Mouse (Mus musculus) spleen, adult 2 months (tissue): Measurements from ENCODE around the gene Arhgap21. TPM values are rescaled to one million over a fixed set of nuclear protein-coding genes. Genes with fewer than 3 reads are reported as not detected.

Experiments used
- DNase-seq, 2 experiments: peaks; one replicate each; pipeline versions ENCODE4 v3.0.0 to v3.0.0-alpha.2; 2012 to 2021; ENCODE audit warnings: low spot score in 2 of 2, low read depth in 1 of 2
- H3K27ac ChIP-seq: fragments of 200-500 bp; 2 replicates; pipeline ENCODE4 v1.5.1; 2012; ENCODE audit warnings: low read length, inconsistent platforms; ENCODE audit not compliant: insufficient read depth
- H3K27me3 ChIP-seq: fragments of 200-500 bp; 2 replicates; pipeline ENCODE4 v1.6.1; 2012; ENCODE audit warnings: mild to moderate bottlenecking, moderate library complexity, low read length, inconsistent platforms; ENCODE audit not compliant: control insufficient read depth, insufficient read depth
- H3K36me3 ChIP-seq: fragments of 200-500 bp; 2 replicates; pipeline ENCODE4 v1.6.1; 2012; ENCODE audit warnings: mild to moderate bottlenecking, low read length, inconsistent platforms; ENCODE audit not compliant: control insufficient read depth, insufficient read depth
- H3K4me1 ChIP-seq: fragments of 200-500 bp; 2 replicates; pipeline ENCODE4 v1.6.1; 2011; ENCODE audit warnings: inconsistent platforms; ENCODE audit not compliant: control insufficient read depth, insufficient read depth, insufficient read length
- H3K4me3 ChIP-seq: fragments of 200-500 bp; 2 replicates; pipeline ENCODE4 v1.5.1; 2011; ENCODE audit warnings: mild to moderate bottlenecking, inconsistent platforms; ENCODE audit not compliant: insufficient read depth, insufficient read length; ENCODE audit errors: extremely low read depth
- CTCF ChIP-seq: fragments of 200-500 bp; IDR thresholded peaks from 2 replicates; pipeline ENCODE4 v1.5.1; 2011; ENCODE audit warnings: mild to moderate bottlenecking, inconsistent platforms; ENCODE audit not compliant: insufficient read depth, insufficient read length, insufficient replicate concordance; ENCODE audit errors: extremely low read depth
- POLR2A ChIP-seq: fragments of 200-500 bp; IDR thresholded peaks from 2 replicates; pipeline ENCODE4 v1.6.1; 2011; ENCODE audit warnings: low read depth, low read length, inconsistent platforms
- WGBS: fragments of 180-500 bp; shearing (Covaris S2); methylation state at CpG from one replicate; pipeline ENCODE4 v1.1.7; 2018; 5-methylcytosine and 5-hydroxymethylcytosine counted together
- polyA plus RNA-seq: library from polyadenylated mRNA; depleted of rRNA; stranded (reverse); fragments of >200 nt; gene quantifications from 2 replicates; pipeline ENCODE4 v1.2.3, GENCODE M21; 2012

Gene Arhgap21
- polyA plus RNA-seq, 1 experiment, result 3.4 TPM

DNA sequence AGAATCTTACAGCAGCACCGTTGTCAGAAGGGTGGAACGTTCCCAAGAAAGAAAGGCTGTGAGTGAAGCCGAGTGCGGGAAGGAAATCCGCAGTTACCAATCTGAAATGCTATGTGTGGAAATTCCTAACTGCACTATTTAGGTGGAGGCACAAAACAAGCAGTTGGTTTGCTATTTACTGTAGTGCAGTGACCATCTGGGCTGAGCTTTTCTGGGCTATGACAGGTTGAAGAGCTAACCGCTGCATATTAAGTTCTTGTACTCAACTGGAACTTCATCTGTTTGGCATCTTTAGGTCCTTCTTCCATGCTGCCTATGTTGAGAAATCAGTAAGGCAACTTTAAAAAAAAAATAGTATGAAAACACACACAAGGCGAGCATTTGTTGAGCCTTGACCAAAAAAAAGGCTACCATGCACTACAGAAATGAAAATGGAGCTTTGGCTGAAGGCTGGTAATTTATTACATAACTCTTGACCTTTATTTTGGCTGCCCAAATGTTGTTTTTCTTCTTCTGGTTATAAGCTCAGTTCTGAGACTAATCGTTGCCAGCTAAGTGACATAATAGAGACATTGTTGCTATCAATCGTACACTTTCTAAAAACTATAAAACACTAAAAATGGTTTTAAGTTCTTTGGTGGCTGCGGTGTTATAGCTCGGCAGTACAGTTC lies 56.2 kb downstream of the Arhgap21 start:
- TF ChIP-seq CTCF (no peak), POLR2A (no peak)
- Histone ChIP-seq H3K4me3 (no peak overlapping the region), H3K27ac (no peak overlapping the region), H3K4me1 (no peaks in the 10 kb centered on the region), H3K36me3 (no peaks in the 10 kb centered on the region; the same call in 1 of the 2 replicates), H3K27me3 (no peaks in the 10 kb centered on the region)
- no peak for DNase-seq
- WGBS, result 93% methylated on average over 11 of the region's 11 CpGs

DNA sequence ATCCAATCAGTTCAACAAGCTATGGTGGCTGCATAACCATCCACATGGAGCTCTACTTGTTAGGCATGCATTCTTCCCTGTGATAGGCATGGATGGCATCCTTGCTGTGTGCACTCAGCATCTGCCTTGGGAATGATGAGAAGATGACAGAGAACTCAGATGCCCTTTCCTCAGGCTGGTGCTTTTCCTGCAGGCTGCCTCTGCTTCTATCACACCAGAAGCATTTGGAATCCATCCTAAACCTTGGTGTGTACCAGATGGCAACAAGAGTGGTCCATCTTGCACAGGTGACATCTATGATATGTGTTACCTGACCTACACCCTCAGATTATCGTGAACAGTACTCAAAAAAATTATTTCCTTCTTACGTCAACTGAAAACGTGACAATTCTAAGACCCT lies 58.2 kb downstream of the Arhgap21 start:
- no peak for TF ChIP-seq CTCF
- TF ChIP-seq POLR2A, result no peak
- WGBS, result 92% methylated on average over 3 of the region's 3 CpGs
- Histone ChIP-seq H3K4me3 (no peak overlapping the region), H3K27me3 (no peaks in the 10 kb centered on the region), H3K27ac (no peak overlapping the region), H3K36me3 (no peaks in the 10 kb centered on the region; the same call in 1 of the 2 replicates), H3K4me1 (no peaks in the 10 kb centered on the region; the same call in 1 of the 2 replicates)
- no peak for DNase-seq

DNA sequence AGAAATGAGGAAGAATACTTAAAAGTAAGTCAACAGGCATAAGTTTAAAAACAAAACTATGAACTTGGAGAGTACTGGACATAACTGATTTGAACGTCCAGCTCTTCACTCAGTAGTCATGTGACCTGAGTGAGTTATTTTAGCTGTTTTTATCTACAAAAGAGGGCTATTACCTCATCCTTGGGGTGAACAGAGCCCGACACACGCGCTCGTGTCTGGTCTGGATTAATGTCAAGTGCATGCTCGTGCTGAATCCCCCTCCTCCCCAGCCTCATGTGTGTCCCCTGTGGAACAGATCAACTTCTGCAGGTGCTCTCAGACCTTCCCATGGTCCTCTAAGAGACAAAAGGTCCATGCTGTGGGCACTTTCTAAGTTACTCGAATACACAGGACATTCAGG lies 59.3 kb downstream of the Arhgap21 start:
- Histone ChIP-seq H3K36me3 (no peaks in the 10 kb centered on the region; the same call in 1 of the 2 replicates), H3K4me3 (no peak overlapping the region), H3K4me1 (no peaks in the 10 kb centered on the region; the same call in 1 of the 2 replicates), H3K27ac (no peak overlapping the region), H3K27me3 (no peaks in the 10 kb centered on the region)
- DNase-seq, result no peak
- no peak for TF ChIP-seq POLR2A
- no peak for TF ChIP-seq CTCF
- WGBS, result 83% methylated on average over 7 of the region's 7 CpGs

DNA sequence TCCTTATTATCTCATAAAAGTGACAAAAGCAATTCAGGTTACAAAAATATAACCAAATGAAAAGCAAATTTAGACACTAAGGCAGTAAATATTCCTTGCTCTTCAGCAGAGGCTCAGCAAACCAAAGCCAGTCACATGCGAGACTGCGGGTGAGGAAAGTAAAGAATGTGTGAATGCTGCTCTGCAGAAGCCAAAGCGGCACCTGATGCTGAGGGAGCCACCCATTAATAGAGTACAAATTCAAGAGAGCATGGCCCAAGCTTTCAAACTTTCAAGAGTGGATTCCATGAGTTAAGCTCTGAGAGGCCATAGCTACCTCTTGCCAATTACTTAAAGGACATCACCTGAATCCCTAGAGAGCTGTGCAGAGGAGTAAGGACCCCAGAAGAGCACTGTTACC lies 61.4 kb downstream of the Arhgap21 start:
- H3K27ac ChIP-seq, result no peak overlapping the region
- no peaks in the 10 kb centered on the region for H3K27me3 ChIP-seq
- DNase-seq, result no peak
- TF ChIP-seq CTCF (no peak), POLR2A (no peak)
- no peaks in the 10 kb centered on the region for H3K36me3 ChIP-seq
- WGBS, result 95% methylated on average over 3 of the region's 3 CpGs
- no peaks in the 10 kb centered on the region; the same call in 1 of the 2 replicates for H3K4me1 ChIP-seq
- no peak overlapping the region for H3K4me3 ChIP-seq

DNA sequence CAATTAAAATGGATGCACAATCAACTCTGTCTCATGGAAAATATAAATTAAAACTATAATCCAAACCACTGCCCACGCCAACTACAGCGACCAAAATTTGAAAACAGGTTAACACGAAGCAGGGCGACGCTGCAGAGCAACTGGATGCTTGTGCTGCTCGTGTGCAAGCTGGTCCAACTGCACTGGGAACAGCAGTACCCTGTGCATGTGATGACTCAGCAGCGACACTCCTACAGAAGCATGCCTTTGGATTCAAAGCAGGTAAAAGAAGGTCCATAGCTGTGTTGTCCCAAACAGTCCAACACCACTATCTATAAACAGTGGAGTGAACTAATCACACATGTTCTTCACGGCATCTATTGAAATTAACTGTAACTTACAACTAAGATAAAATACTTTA lies 63.3 kb downstream of the Arhgap21 start:
- 93% methylated on average over 8 of the region's 8 CpGs for WGBS
- no peak overlapping the region for H3K27ac ChIP-seq
- H3K4me1 ChIP-seq, result no peaks in the 10 kb centered on the region; the same call in 1 of the 2 replicates
- H3K36me3 ChIP-seq, result no peaks in the 10 kb centered on the region
- TF ChIP-seq CTCF (no peak), POLR2A (no peak)
- DNase-seq, result no peak
- no peaks in the 10 kb centered on the region for H3K27me3 ChIP-seq
- no peak overlapping the region for H3K4me3 ChIP-seq

DNA sequence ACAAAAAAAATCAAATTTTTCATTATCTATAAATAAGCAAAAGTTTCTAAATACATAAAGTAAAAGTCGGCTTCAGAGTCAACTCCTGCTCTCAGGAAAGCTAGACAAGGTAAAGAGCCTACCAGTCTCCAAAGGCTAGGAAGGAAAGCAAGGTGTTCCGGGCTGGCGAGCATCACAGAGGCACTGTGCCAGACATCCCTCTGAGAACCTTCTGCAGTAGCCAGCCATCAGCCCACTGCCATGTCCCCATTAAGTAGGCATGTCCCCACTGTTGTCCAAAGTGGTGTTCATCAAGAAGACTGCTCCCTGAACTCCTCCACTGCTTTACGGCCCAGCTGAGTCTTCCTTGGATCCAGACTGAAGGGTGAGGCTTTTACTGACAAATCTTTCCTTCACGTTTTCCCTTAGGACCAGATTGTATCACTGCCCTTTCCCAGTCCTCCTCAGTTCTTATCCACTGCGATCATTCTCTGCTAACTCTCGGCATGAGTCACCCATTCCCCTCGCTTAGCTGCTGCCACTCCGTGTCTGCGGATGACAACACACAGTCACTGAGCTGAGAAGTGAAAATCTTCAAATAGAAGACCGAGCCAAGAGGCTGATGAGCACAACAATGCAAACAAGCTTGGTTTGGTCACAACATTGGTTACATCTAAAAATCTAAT lies 65.6 kb downstream of the Arhgap21 start:
- Histone ChIP-seq H3K36me3 (no peaks in the 10 kb centered on the region), H3K27me3 (no peaks in the 10 kb centered on the region), H3K4me3 (no peak overlapping the region), H3K27ac (no peak overlapping the region), H3K4me1 (peaks cover 2% of the 10 kb centered on the region; the same call in 1 of the 2 replicates)
- 95% methylated on average over 11 of the region's 11 CpGs for WGBS
- TF ChIP-seq POLR2A (no peak), CTCF (no peak)
- DNase-seq, result no peak

DNA sequence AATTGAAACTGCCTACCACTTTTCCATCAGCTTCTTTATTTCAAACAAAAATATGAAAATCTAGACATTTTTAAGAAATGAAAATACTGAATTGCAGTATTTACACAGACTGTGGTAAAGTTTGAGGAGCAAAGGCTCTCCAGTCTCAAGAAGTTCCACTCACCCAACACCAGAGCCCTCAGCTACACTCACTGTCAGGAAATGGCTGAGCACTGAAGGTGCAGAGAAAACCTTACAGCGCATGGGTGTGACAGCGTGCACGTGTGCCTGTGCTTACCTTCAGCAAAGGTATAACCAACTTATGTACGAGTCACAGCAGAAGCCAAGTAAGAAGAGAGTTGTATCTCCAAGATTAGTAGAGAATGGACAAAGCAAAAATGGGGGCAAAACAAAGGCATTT lies 66.8 kb downstream of the Arhgap21 start:
- Histone ChIP-seq H3K4me1 (peaks cover 2% of the 10 kb centered on the region; the same call in 1 of the 2 replicates), H3K27ac (no peak overlapping the region), H3K27me3 (no peaks in the 10 kb centered on the region), H3K4me3 (no peak overlapping the region), H3K36me3 (no peaks in the 10 kb centered on the region)
- TF ChIP-seq CTCF, result no peak
- WGBS, result 96% methylated on average over 4 of the region's 4 CpGs
- DNase-seq, result no peak
